In genomic region chr15:5426641-5427040, GRCm38 (mm10) we compare ENCODE assay signal across 22 mouse cellular contexts.
"Had no signal": no experiment of that assay in that cellular context is flagged by ENCODE, and none has a peak within 500 bp of the region (broad histone marks: within the 10 kb centered on the region; RNA-seq: fewer than 3 reads in every experiment).

No protein-coding gene starts in this region.

- H3K27me3 ChIP-seq: lung, embryonic 15.5 days; midbrain, embryonic 12.5 days; neural tube, embryonic 13.5 days; neural tube, embryonic 15.5 days; stomach, embryonic 15.5 days had no signal

- H3K9me3 ChIP-seq: lung, embryonic 15.5 days; midbrain, embryonic 10.5 days; midbrain, embryonic 12.5 days; neural tube, embryonic 13.5 days; neural tube, embryonic 15.5 days; stomach, embryonic 15.5 days had no signal

- H3K4me1 ChIP-seq: lung, embryonic 15.5 days; midbrain, embryonic 10.5 days; midbrain, embryonic 12.5 days; neural tube, embryonic 13.5 days; neural tube, embryonic 15.5 days; stomach, embryonic 15.5 days had no signal

- H3K4me2 ChIP-seq: lung, embryonic 15.5 days; midbrain, embryonic 12.5 days; neural tube, embryonic 13.5 days; neural tube, embryonic 15.5 days; stomach, embryonic 15.5 days had no signal

- H3K9ac ChIP-seq: liver, postnatal 0 days; lung, embryonic 15.5 days; midbrain, embryonic 12.5 days; neural tube, embryonic 13.5 days; neural tube, embryonic 15.5 days; stomach, embryonic 15.5 days had no signal

- DNase-seq: liver, postnatal 0 days; lung, adult 2 months; lung, postnatal 14 days; lung, postnatal 36 days; midbrain, embryonic 14.5 days; retina, postnatal 1 day; right cerebral cortex, adult 18-20 months; right cerebral cortex, postnatal 25 days; thymus, adult 2 months; thymus, postnatal 25 days; thymus, postnatal 4 days had no signal

- H3K27ac ChIP-seq: lung, embryonic 15.5 days; macrophage; midbrain, embryonic 10.5 days; midbrain, embryonic 12.5 days; neural tube, embryonic 13.5 days; neural tube, embryonic 15.5 days; stomach, embryonic 15.5 days; stomach, postnatal 0 days had no signal

- H3K36me3 ChIP-seq: lung, embryonic 15.5 days; midbrain, embryonic 10.5 days; midbrain, embryonic 12.5 days; neural tube, embryonic 13.5 days; neural tube, embryonic 15.5 days; stomach, embryonic 15.5 days had no signal

- ATAC-seq: liver, postnatal 0 days; lung, postnatal 0 days; midbrain, embryonic 16.5 days had no signal

- H3K4me3 ChIP-seq: lung, embryonic 15.5 days; midbrain, embryonic 10.5 days; midbrain, embryonic 12.5 days; myocyte; neural tube, embryonic 13.5 days; neural tube, embryonic 15.5 days; stomach, embryonic 15.5 days had no signal
